ENCODE assay signal across 8 mouse cellular contexts in genomic region chr2:75776533-75776932, GRCm38 (mm10). TPM values are rescaled to one million over a fixed set of nuclear protein-coding genes. Genes with fewer than 3 reads are reported as not detected.
DNase-seq lines count a peak whose midpoint lies in the region; ATAC-seq lines count a peak whose summit lies in the region.

No protein-coding gene starts in this region.

- H3K9ac ChIP-seq in hindbrain, embryonic 15.5 days: no peak overlapping the region

- peak overlapping the region; percentile 26 for H3K4me2 ChIP-seq in hindbrain, embryonic 15.5 days

- intact Hi-C loops in heart, postnatal 14 days (cut with DNase I): loop anchor here (5.0 to 10.0 kb wide), 2 partner anchors 69 to 1072 kb away; partner anchors contain the start of gene Hoxd8

- no peak for DNase-seq in heart, embryonic 10.5 days (ENCODE audit: low spot score)
- no peak for DNase-seq in heart, postnatal 14 days
- DNase-seq in ovary, postnatal 10 days (ENCODE audit: low spot score): no peak
- no peak for DNase-seq in layer of hippocampus, postnatal 36 days
- DNase-seq in kidney, adult 9 months: no peak

- H3K4me3 ChIP-seq in heart, embryonic 10.5 days: peak overlapping the region; percentile 49
- H3K4me3 ChIP-seq in hindbrain, embryonic 15.5 days: no peak overlapping the region

- H3K9me3 ChIP-seq in heart, embryonic 10.5 days: no peaks in the 10 kb centered on the region
- H3K9me3 ChIP-seq in hindbrain, embryonic 15.5 days: no peaks in the 10 kb centered on the region

- peaks cover 52% of the 10 kb centered on the region for H3K4me1 ChIP-seq in heart, embryonic 10.5 days
- H3K4me1 ChIP-seq in hindbrain, embryonic 15.5 days (replicated peaks): no peaks in the 10 kb centered on the region; the same call in 1 of the 2 replicates

- H3K27ac ChIP-seq in heart, embryonic 10.5 days: peak overlapping the region; percentile 70
- no peak overlapping the region for H3K27ac ChIP-seq in hindbrain, embryonic 15.5 days (replicated peaks)

- ATAC-seq in activated CD4-positive, CD25-positive, alpha-beta regulatory T cell, adult 4 months: peak; percentile 26
- no peak for ATAC-seq in hindbrain, embryonic 15.5 days (ENCODE audit: low FRiP score, low read depth)
- peak; percentile 18 for ATAC-seq in megakaryocyte progenitor cell, adult 5-6 weeks (replicated peaks; ENCODE audit: poor library complexity)

- WGBS in heart, embryonic 10.5 days: 15% methylated on average over 12 of the region's 12 CpGs
- WGBS in hindbrain, embryonic 15.5 days: 31% methylated on average over 12 of the region's 12 CpGs

- no peaks in the 10 kb centered on the region for H3K27me3 ChIP-seq in heart, embryonic 10.5 days (ENCODE audit: insufficient read depth, poor library complexity, severe bottlenecking)
- no peaks in the 10 kb centered on the region for H3K27me3 ChIP-seq in hindbrain, embryonic 15.5 days

- H3K36me3 ChIP-seq in heart, embryonic 10.5 days: no peaks in the 10 kb centered on the region
- no peaks in the 10 kb centered on the region for H3K36me3 ChIP-seq in hindbrain, embryonic 15.5 days

RNA-seq across cellular contexts. Expression of gene Agps, which starts 55.4 kb away (rescaled TPM):
- 48.6 and 49.5 TPM in 2 replicates for polyA plus RNA-seq in heart, embryonic 10.5 days (2016; fragmentation: Nextera tagmentation; extraction: Ambion mirVana)
- 10 to 100 TPM; 38.6 to 39.2 TPM for total RNA-seq in heart, postnatal 14 days (2021)
- polyA plus RNA-seq in activated CD4-positive, CD25-positive, alpha-beta regulatory T cell, adult 4 months (2017; shearing (Covaris generic)): 10 to 100 TPM; 17.2 to 20.0 TPM
- polyA plus RNA-seq in hindbrain, embryonic 15.5 days (2015; fragmentation: Nextera tagmentation; extraction: Ambion mirVana): 28.0 and 28.5 TPM in 2 replicates
- 218 and 225 TPM in 2 replicates for total RNA-seq in megakaryocyte progenitor cell, adult 5-6 weeks (2015)
- 188 and 201 TPM in 2 replicates for total RNA-seq in megakaryocyte progenitor cell, adult 5-6 weeks (2017)
- total RNA-seq in layer of hippocampus, postnatal 36 days (2021): 10 to 100 TPM; 43.1 to 44.9 TPM

Comparison
In these comparisons a context has a peak if more than half of its experiments do, and no peak if none do; other contexts are left out.
1. RNA of gene Agps, which starts 55.4 kb away (total RNA-seq): 188 to 225 TPM in megakaryocyte progenitor cell, adult 5-6 weeks; 43.1 to 44.9 TPM in layer of hippocampus, postnatal 36 days and 38.6 to 39.2 TPM in heart, postnatal 14 days; every median in the first group is over 4 times any median in the second.